Mouse (Mus musculus) urinary bladder, postnatal 14 days (tissue): Measurements from ENCODE around the gene Pigb.
A peak's percentile ranks its signal among the peaks of the same experiment; 100 is the strongest.

ENCODE experiments used
- DNase-seq: peaks from one replicate; pipeline ENCODE4 v3.0.0; 2021; ENCODE audit warnings: low spot score

Pigb gene

GRCm38 (mm10) chr9:72992576-72992975 lies 47.6 kb downstream of the Pigb start:
- no peak for DNase-seq

- DNase-seq, result no peak
These were observed 48.8 kb downstream of the Pigb start for GRCm38 (mm10) chr9:72991420-72991819.

GRCm38 (mm10) chr9:72988706-72989105 lies 51.5 kb downstream of the Pigb start:
- no peak for DNase-seq

- no peak for DNase-seq
These were observed 52.5 kb downstream of the Pigb start for GRCm38 (mm10) chr9:72987703-72988102.

GRCm38 (mm10) chr9:72985250-72986220 lies 54.6 kb downstream of the Pigb start, which contains the start of the genes Ccpg1os and Ccpg1:
Gene Ccpg1os, minus strand, starts transcription at chr9:72985382.
Gene Ccpg1, plus strand, starts transcription at chr9:72985429.
- DNase-seq, result peak; percentile 97

- DNase-seq, result no peak
These were observed 57.1 kb downstream of the Pigb start for GRCm38 (mm10) chr9:72983066-72983465.

GRCm38 (mm10) chr9:72975242-72975641 lies 64.9 kb downstream of the Pigb start:
- DNase-seq, result no peak

GRCm38 (mm10) chr9:72974734-72975133 lies 65.4 kb downstream of the Pigb start:
- no peak for DNase-seq

- DNase-seq, result no peak
These were observed 67.2 kb downstream of the Pigb start for GRCm38 (mm10) chr9:72972984-72973383.

GRCm38 (mm10) chr9:72972435-72972834 lies 67.7 kb downstream of the Pigb start:
- no peak for DNase-seq

GRCm38 (mm10) chr9:72969874-72970273 lies 70.3 kb downstream of the Pigb start:
- no peak for DNase-seq

- peak; percentile 20 for DNase-seq
These were observed 71.7 kb downstream of the Pigb start for GRCm38 (mm10) chr9:72968349-72969061.

GRCm38 (mm10) chr9:72961959-72962358 lies 78.2 kb downstream of the Pigb start:
- no peak for DNase-seq

GRCm38 (mm10) chr9:72961346-72961745 lies 78.8 kb downstream of the Pigb start:
- no peak for DNase-seq

GRCm38 (mm10) chr9:72958521-72959450 lies 81.4 kb downstream of the Pigb start, which contains the start of the genes Dyx1c1 and Gm44503:
Gene Dyx1c1, plus strand, starts transcription at chr9:72958785.
Gene Gm44503, plus strand, starts transcription at chr9:72958852.
- DNase-seq, result peak; percentile 74
